Mouse (Mus musculus) thymus, adult 18-20 months (tissue): ENCODE data around the gene Meis1.

Experiments used
- DNase-seq, 2 experiments: peaks; one replicate each; pipeline ENCODE4 v3.0.0; 2022; ENCODE audit warnings: mixed read lengths in 2 of 2

The Meis1 gene

DNA sequence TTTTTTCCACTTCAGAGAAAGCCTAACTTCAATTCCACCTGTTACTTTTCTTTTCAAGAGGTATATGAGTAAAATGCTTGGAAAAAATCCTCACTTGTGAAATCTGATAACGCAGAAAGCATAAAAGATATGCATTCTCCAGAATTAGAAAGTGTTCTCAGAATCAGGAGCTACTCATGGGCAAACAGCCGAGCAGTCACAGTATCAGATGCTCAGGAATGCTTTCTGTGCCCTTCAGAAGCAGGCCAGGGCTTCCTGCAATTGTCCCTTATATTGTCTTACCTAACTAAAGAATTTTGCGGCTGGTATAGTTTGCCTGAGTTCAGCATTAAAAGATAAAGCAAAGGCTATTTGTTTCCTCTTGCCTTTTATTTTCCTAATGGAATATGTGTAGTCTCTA, 71.4 kb downstream of the Meis1 start:
- no peak for DNase-seq

- no peak for DNase-seq
Observed at GRCm38 (mm10) chr11:18945778-18946177, 73.0 kb downstream of the Meis1 start.

- no peak for DNase-seq
Observed at GRCm38 (mm10) chr11:18944972-18945625, 73.7 kb downstream of the Meis1 start.

DNA sequence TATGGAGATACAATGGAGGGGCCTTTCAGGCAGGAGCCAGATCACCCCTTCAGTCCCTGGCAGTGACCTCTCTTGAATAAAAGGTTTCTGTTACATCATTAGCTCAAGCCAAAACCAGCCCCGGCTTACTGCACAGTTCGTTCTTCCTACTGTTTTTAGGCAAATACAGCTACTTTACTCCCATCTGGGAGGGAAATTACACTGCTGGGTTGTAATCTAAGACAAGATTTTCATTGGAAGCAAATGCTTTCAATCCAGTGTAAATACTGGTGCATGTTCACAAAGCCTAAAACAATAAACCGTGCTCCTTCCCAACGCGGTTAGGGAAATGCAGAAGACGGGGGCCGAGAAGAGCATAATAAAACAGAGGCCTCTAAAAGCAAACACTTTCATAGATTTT, 74.6 kb downstream of the Meis1 start:
- DNase-seq: no peak

GRCm38 (mm10) chr11:18942990-18943389, 75.8 kb downstream of the Meis1 start:
- DNase-seq: no peak

DNA sequence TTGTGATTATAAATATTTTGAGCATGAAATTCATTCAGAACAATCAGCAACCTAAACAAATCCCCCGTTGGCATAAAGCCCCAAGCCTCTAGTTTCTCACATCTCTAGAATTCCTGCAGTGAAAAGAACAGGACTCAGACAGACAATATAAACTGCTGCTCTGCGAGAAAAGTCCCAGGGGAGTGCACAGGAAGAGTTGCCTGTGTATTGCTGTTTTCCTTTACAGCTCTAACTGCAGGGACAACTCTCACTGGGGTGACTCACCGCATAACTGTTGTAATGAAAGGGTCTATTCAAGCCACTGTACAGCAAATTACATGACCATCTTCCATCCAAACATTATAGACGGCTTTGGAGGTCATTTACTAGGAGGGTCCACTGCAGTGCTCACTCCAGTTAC, 77.9 kb downstream of the Meis1 start:
- no peak for DNase-seq

DNA sequence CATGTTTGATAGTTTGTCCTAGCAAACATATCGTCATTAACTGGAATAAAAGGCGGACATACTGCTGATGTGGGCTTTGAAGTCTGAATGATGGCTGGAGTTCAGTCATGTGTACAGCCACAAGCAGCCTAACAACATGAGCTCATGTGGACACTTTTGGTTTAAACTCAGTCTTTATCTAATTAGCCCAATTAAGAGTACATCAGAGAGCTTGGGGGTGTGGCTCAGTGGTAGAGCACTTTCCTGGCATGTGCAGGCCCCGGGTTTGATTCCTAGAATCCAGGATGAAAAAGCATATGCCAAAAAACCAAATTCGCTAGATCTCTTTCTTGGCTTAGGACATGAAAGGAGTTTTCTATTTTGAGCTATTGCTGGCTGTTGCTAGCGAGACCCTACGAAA, 83.9 kb downstream of the Meis1 start:
- DNase-seq: no peak

GRCm38 (mm10) chr11:18931001-18931874, 87.5 kb downstream of the Meis1 start:
- DNase-seq: no peak

GRCm38 (mm10) chr11:18929779-18930728, 88.7 kb downstream of the Meis1 start:
- no peak for DNase-seq

GRCm38 (mm10) chr11:18927351-18927750, 91.4 kb downstream of the Meis1 start:
- no peak for DNase-seq

DNA sequence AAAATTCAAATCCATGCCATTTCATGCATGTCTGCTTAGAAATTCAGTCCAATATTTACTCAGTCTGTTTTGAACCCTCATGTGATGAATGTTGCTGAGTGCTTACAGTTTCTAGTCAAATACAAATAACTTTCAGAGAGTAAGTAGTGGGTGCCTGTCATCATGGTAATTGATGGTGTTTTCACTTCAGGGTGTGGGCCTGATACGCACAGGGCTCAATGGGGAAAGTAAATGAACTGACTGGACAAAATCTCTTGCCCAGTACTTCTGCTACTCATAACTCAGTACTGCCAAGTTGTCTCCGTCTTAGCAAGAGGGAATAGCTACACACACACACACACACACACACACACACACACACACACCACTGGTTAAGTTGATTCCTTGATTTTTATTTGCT, 92.0 kb downstream of the Meis1 start:
- no peak for DNase-seq

GRCm38 (mm10) chr11:18924583-18925334, 94.0 kb downstream of the Meis1 start:
- DNase-seq: no peak

DNA sequence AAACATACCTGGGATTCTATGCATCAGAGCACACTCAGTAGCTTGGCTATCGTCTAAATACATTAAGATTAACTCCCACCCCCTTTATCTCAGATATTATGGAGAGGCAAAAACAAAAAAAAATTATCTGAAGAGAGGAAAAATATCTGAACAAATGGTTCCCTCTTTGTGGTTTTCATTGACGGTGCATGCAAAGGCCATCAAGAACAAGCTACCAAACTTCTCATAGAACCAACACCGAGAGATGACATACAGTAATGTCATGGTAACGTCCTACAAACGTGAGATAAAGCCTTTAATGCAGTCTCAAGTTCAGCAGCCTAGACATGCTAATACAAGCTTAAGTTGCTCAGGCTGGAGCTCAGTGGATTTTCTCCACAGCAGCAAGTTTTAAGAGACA, 95.5 kb downstream of the Meis1 start:
- no peak for DNase-seq

DNA sequence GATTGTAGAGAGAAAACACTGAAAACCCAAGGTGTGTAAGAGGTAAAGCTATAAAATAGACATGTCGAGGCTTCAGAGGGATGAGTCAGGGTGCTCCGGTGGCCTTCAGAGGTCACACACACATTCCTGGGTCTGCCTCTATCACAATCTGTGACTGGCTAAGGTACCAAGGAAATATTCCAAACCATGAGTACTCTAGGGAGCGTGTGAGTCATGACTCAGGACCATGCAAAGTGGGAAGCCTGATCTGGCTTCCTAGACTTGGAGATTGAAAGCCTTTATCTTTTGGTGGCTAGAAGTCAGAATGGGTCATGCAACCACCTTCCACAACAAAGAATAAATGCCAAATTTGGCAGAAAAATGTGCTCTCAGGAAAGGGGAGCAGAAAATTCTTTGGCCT, 98.1 kb downstream of the Meis1 start:
- no peak for DNase-seq

DNA sequence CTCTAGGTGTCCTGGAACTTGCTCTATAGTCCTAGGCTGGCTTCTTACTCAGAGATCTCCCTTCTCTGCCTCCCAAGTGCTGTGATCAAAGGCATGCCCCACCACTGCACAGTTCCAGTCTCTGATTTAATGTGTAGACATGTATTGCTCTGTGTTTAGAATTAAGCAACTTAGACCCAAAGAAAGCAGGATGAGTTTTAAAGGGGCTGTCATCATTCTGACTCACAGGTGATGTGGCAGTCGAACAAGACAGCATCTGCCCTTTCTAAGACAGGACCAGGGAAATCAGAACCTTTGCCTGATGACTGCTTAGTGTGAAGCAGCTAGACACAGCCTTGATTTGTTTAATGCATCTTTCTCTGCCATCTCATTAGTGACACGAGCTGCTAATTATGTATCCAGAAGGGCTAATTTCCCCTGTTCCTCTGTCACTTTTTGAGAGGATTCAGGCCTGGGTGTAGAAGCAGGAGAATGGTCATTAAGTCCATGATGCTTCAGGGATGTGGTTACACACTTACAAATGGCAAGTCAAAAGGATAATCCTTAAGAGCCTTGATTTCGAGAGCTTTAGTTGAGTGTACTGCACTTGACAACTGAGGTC, 99.5 kb downstream of the Meis1 start:
- DNase-seq: no peak

- DNase-seq: no peak
Observed at GRCm38 (mm10) chr11:18917887-18918286, 100.9 kb downstream of the Meis1 start.

- no peak for DNase-seq
Observed at GRCm38 (mm10) chr11:18913251-18913650, 105.5 kb downstream of the Meis1 start.

- DNase-seq: no peak
Observed at GRCm38 (mm10) chr11:18912311-18913019, 106.3 kb downstream of the Meis1 start.

- no peak for DNase-seq
Observed at GRCm38 (mm10) chr11:18906866-18907265, 111.9 kb downstream of the Meis1 start.

- no peak for DNase-seq
Observed at GRCm38 (mm10) chr11:18905431-18905830, 113.4 kb downstream of the Meis1 start.

GRCm38 (mm10) chr11:18904880-18905279, 113.9 kb downstream of the Meis1 start:
- DNase-seq: no peak
